Mouse (Mus musculus) brain, adult 10 weeks (tissue): ENCODE results near the gene Zfp770. TPM values are rescaled to one million over a fixed set of nuclear protein-coding genes. Genes with fewer than 3 reads are reported as not detected.

Experiments
- polyA plus RNA-seq: library from polyadenylated mRNA; stranded (reverse); fragments of 350-450 nt; fragmentation: Illumina TruSeq; extraction: RNeasy Lipid Tissue Mini Kit (QIAGEN cat#74804); gene quantifications from one replicate; pipeline ENCODE4 v1.2.3, GENCODE M21; 2015; ENCODE audit warnings: low read depth, low replicate concordance

The Zfp770 gene
- 23.6 TPM for polyA plus RNA-seq

GRCm38 (mm10) chr2:114200932-114201559 lies at the start of gene Zfp770:
Zfp770 (minus strand) TSS chr2:114201469.

DNA sequence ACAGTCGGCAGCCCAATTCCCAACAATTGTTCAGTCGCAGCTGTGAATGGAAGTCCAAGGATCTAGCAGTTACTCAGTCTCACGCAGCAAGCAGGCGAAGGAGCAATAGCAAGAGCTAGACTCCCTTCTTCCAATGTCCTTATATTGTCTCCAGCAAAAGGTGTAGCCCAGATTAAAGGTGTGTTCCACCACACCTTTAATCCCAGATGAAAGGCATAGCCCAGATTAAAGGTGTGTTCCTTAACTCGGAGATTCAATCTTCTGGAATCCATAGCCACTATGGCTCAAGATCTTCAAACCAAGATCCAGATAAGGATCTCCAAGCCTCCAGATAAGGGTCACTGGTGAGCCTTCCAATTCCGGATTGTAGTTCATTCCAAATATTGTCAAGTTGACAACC lies 14.3 kb downstream of the Zfp770 start, which contains the start of gene Aqr:
TSS of gene Aqr (minus strand) at position 101 of the 400 bp plus-strand sequence.

Other genes with a start within 250 kb of the Zfp770 start
- 7.1 TPM for gene Gjd2, start 187.8 kb downstream of the Zfp770 start, polyA plus RNA-seq
- not detected for gene Actc1, start 147.9 kb downstream of the Zfp770 start, polyA plus RNA-seq
- gene Aqr, start 14.4 kb downstream of the Zfp770 start, polyA plus RNA-seq = 18.8 TPM